Mouse (Mus musculus) CH12.LX (cell line): ENCODE results near the gene Glis3.

Experiments
- BHLHE40 ChIP-seq: IDR thresholded peaks from 2 replicates; pipeline ENCODE4 v1.6.1; 2011; ENCODE audit warnings: mild to moderate bottlenecking, low read depth, low read length, improper control_type of control experiment
- CTCF ChIP-seq, 2 experiments: IDR thresholded peaks in 1 of 2; conservative IDR thresholded peaks in 1 of 2; 2 replicates each; pipeline ENCODE4 v1.5.1; 2011 to 2012; ENCODE audit warnings: low read depth in 2 of 2, low read length in 2 of 2, improper control_type of control experiment in 1 of 2, inconsistent platforms in 1 of 2, mild to moderate bottlenecking in 1 of 2, moderate library complexity in 1 of 2
- E2F4 ChIP-seq: IDR thresholded peaks from 2 replicates; pipeline ENCODE4 v1.6.1; 2011; ENCODE audit warnings: low read depth, low read length, improper control_type of control experiment; ENCODE audit not compliant: insufficient replicate concordance
- EP300 ChIP-seq: IDR thresholded peaks from 2 replicates; pipeline ENCODE4 v1.6.1; 2011; ENCODE audit warnings: low read length, improper control_type of control experiment
- JUND ChIP-seq: conservative IDR thresholded peaks from 2 replicates; pipeline ENCODE4 v1.6.1; 2011; ENCODE audit warnings: low read depth, low read length, improper control_type of control experiment
- MAFK ChIP-seq: IDR thresholded peaks from 2 replicates; pipeline ENCODE4 v1.6.1; 2011; ENCODE audit warnings: low read length, improper control_type of control experiment; ENCODE audit not compliant: insufficient replicate concordance
- MAX ChIP-seq: IDR thresholded peaks from 2 replicates; pipeline ENCODE4 v1.6.1; 2011; ENCODE audit warnings: low read length, improper control_type of control experiment
- MAZ ChIP-seq: IDR thresholded peaks from 2 replicates; pipeline ENCODE4 v1.6.1; 2012; ENCODE audit warnings: low read depth, mild to moderate bottlenecking, inconsistent platforms, low read length, improper control_type of control experiment, moderate library complexity
- NRF1 ChIP-seq: IDR thresholded peaks from 2 replicates; pipeline ENCODE4 v1.6.1; 2014; ENCODE audit warnings: low read depth, mild to moderate bottlenecking, inconsistent platforms, low read length, improper control_type of control experiment, moderate library complexity
- POLR2A ChIP-seq: IDR thresholded peaks from 2 replicates; pipeline ENCODE4 v1.6.1; 2011; ENCODE audit warnings: low read depth, mild to moderate bottlenecking, improper control_type of control experiment, low read length
- RAD21 ChIP-seq: IDR thresholded peaks from 2 replicates; pipeline ENCODE4 v1.6.1; 2011; ENCODE audit warnings: low read depth, mild to moderate bottlenecking, low read length, improper control_type of control experiment, moderate library complexity

DNA sequence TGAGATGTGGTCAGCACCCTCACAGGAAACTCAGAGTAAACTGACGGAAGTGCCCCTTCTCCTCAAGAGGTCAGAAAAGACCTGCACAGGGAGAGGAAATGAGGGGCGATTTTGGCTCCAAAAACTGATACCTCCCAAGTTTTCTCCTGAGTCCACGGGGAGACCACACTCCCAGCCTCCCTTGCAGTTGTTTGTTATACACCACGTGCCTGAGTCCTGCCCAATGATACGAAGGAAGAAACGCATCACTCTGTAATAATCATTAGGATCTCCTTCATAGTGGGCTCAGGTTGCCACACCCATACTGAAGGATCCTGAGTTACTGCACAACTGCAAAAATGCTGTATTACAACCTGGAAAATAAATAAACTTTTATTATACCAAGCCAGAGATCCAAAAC, 161.0 kb downstream of the Glis3 start:
- TF ChIP-seq CTCF (conservative IDR thresholded peaks at IDR 0.05 in 1 of 2, IDR thresholded peaks at IDR 0.05 in 1 of 2; ENCODE audit: low read depth in 2 of 2, low read length in 2 of 2): no peak
- TF ChIP-seq POLR2A: no peak
- no peak for TF ChIP-seq MAX
- TF ChIP-seq MAFK: no peak
- TF ChIP-seq RAD21: no peak
- TF ChIP-seq EP300: no peak
- TF ChIP-seq MAZ: no peak
- TF ChIP-seq NRF1: no peak
- no peak for TF ChIP-seq E2F4
- no peak for TF ChIP-seq BHLHE40
- TF ChIP-seq JUND: no peak
